Mouse (Mus musculus): ENCODE measurements around the gene Nfkbia. TPM values are rescaled to one million over a fixed set of nuclear protein-coding genes. Genes with fewer than 3 reads are reported as not detected.

Nfkbia gene
- polyA plus RNA-seq, 1 experiment from 2014 or later: 36.1 TPM

GRCm38 (mm10) chr12:55444031-55444451, 48.4 kb downstream of the Nfkbia start:
- Histone ChIP-seq H3K36me3 (replicated peaks) (no peaks in the 10 kb centered on the region), H3K27ac (no peak overlapping the region), H3K9me3 (no peaks in the 10 kb centered on the region), H3K4me1 (peaks cover 40% of the 10 kb centered on the region), H3K27me3 (ENCODE audit: poor library complexity, severe bottlenecking) (no peaks in the 10 kb centered on the region), H3K4me3 (no peak overlapping the region)
- 93% methylated on average over 4 of the region's 4 CpGs for WGBS
- DNase-seq (ENCODE audit: extremely low spot score, low spot score): no peak

- H3K4me1 ChIP-seq: peaks cover 45% of the 10 kb centered on the region
Measured at GRCm38 (mm10) chr12:55442861-55443850, 49.3 kb downstream of the Nfkbia start.

GRCm38 (mm10) chr12:55442245-55442644, 50.2 kb downstream of the Nfkbia start:
- Histone ChIP-seq H3K9me3 (no peaks in the 10 kb centered on the region), H3K4me1 (peaks cover 51% of the 10 kb centered on the region), H3K27ac (no peak overlapping the region), H3K27me3 (ENCODE audit: poor library complexity, severe bottlenecking) (no peaks in the 10 kb centered on the region), H3K36me3 (replicated peaks) (no peaks in the 10 kb centered on the region), H3K4me3 (no peak overlapping the region)
- DNase-seq (ENCODE audit: extremely low spot score, low spot score): no peak
- 100% methylated on average over 1 of the region's 1 CpGs for WGBS

More at GRCm38 (mm10) chr12:55442861-55443850, 49.3 kb downstream of the Nfkbia start:
- H3K9me3 ChIP-seq: no peaks in the 10 kb centered on the region
- no peak for DNase-seq (ENCODE audit: extremely low spot score, low spot score)
- peak overlapping the region; percentile 56 for H3K27ac ChIP-seq
- H3K27me3 ChIP-seq (ENCODE audit: poor library complexity, severe bottlenecking): no peaks in the 10 kb centered on the region
- H3K4me3 ChIP-seq: no peak overlapping the region
- 72% methylated on average over 9 of the region's 9 CpGs for WGBS
- no peaks in the 10 kb centered on the region for H3K36me3 ChIP-seq (replicated peaks)

- no peaks in the 10 kb centered on the region for H3K27me3 ChIP-seq (ENCODE audit: poor library complexity, severe bottlenecking)
- peaks cover 46% of the 10 kb centered on the region for H3K4me1 ChIP-seq
- H3K9me3 ChIP-seq: no peaks in the 10 kb centered on the region
- 79% methylated on average over 5 of the region's 5 CpGs for WGBS
- no peaks in the 10 kb centered on the region for H3K36me3 ChIP-seq (replicated peaks)
- no peak overlapping the region for H3K27ac ChIP-seq
- no peak for DNase-seq (ENCODE audit: extremely low spot score, low spot score)
- H3K4me3 ChIP-seq: no peak overlapping the region
Measured at GRCm38 (mm10) chr12:55440416-55440815, 52.0 kb downstream of the Nfkbia start.

Other genes starting within 250 kb of the Nfkbia start
- gene 1110008L16Rik, start 193.1 kb downstream of the Nfkbia start, polyA plus RNA-seq (2016; fragmentation: Nextera tagmentation; extraction: Ambion mirVana): 19.0 and 19.4 TPM in 2 replicates
- 23.1 and 23.2 TPM in 2 replicates for gene Ppp2r3c, start 189.6 kb downstream of the Nfkbia start, polyA plus RNA-seq (2016; fragmentation: Nextera tagmentation; extraction: Ambion mirVana)
- gene Psma6, start 108.4 kb downstream of the Nfkbia start, polyA plus RNA-seq (2016; fragmentation: Nextera tagmentation; extraction: Ambion mirVana): 501 and 503 TPM in 2 replicates
- not detected in 2 replicates for gene Aldoart2, start 72.6 kb upstream of the Nfkbia start, polyA plus RNA-seq (2016; fragmentation: Nextera tagmentation; extraction: Ambion mirVana)
- gene Insm2, start 106.8 kb upstream of the Nfkbia start, polyA plus RNA-seq (2016; fragmentation: Nextera tagmentation; extraction: Ambion mirVana): 0.30 and 0.38 TPM in 2 replicates

All from forebrain, embryonic 10.5 days (tissue).